Mouse (Mus musculus): ENCODE data around the gene Ipo11. TPM values are rescaled to one million over a fixed set of nuclear protein-coding genes. Genes with fewer than 3 reads are reported as not detected.

Ipo11 gene
- total and polyA plus RNA-seq, 3 experiments: 41.2 to 91.5 (median 52.4) TPM

DNA sequence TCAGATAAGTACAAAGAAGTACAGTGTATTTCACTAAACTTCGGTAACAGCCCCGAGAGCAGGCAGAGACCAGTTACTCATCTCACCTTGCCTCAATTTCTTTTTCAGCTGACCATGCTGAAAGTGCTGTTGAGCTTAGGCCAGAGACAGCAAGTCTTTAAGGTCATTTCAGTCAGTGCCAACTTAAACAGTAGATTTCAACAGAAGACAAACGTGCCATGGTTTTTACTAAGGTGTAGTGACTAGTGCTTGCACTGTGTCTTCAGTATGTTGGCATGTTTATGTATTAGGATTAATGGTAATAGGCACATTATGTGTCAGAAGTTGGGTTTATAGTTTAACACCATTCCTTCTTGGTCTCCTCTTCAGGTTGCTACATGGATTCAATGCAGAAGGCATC is 21.5 kb upstream of the Ipo11 start:
- peaks cover 43 to 70% of the 10 kb centered on the region in 2 experiments for H3K36me3 ChIP-seq (replicated peaks in 1 of 2; ENCODE audit: control insufficient read depth in 1 of 2, insufficient read depth in 1 of 2, low read length in 1 of 2)
- H3K9me3 ChIP-seq (replicated peaks; ENCODE audit: low read length): no peaks in the 10 kb centered on the region
- no peaks in the 10 kb centered on the region for H3K27me3 ChIP-seq (replicated peaks)
- no peak overlapping the region for H3K4me2 ChIP-seq (ENCODE audit: insufficient read depth, low read depth, poor library complexity, severe bottlenecking)
- no peak overlapping the region for H3K9ac ChIP-seq (ENCODE audit: insufficient read depth, low read depth)
- TF ChIP-seq ZNF384 (IDR thresholded peaks at IDR 0.05; ENCODE audit: low read depth, low read length) (no peak), CHD1 (IDR thresholded peaks at IDR 0.05; ENCODE audit: low read depth, low read length) (no peak), USF1 (IDR thresholded peaks at IDR 0.05; ENCODE audit: low read depth, low read length) (no peak), MAX (IDR thresholded peaks at IDR 0.05; ENCODE audit: low read length) (no peak)
- DNase-seq (ENCODE audit: extremely low read depth): no peak
- no peak overlapping the region for H3K27ac ChIP-seq (ENCODE audit: insufficient read depth, low read depth)
- no peak overlapping the region for H3K4me3 ChIP-seq (replicated peaks in 1 of 3; ENCODE audit: low read depth in 2 of 3, low read length in 2 of 3, poor library complexity in 1 of 3)
- H3K79me2 ChIP-seq (replicated peaks; ENCODE audit: control insufficient read depth, extremely low read depth, insufficient read depth, poor library complexity, severe bottlenecking): no peaks in the 10 kb centered on the region
- H3K4me1 ChIP-seq (ENCODE audit: control insufficient read depth in 1 of 2, insufficient read depth in 2 of 2): peaks cover 5 to 11% of the 10 kb centered on the region in 2 experiments; a peak in 2 of 4 replicates
- in situ Hi-C loops (cut with MboI; ENCODE audit: low pct_ligation_motif_present, low pct_unique_long_range_greater_than_20kb, low sequenced_read_pairs): no loop called here
- dilution Hi-C loops (cut with MboI; ENCODE audit: extremely low pct_ligation_motif_present, extremely low pct_unique_long_range_greater_than_20kb, low sequenced_read_pairs): no loop called here

GRCm38 (mm10) chr13:106957554-106957953 is 20.8 kb upstream of the Ipo11 start:
- no peaks in the 10 kb centered on the region for H3K9me3 ChIP-seq (replicated peaks; ENCODE audit: low read length)
- no peak for TF ChIP-seq USF1 (IDR thresholded peaks at IDR 0.05; ENCODE audit: low read depth, low read length)
- TF ChIP-seq JUN (IDR thresholded peaks at IDR 0.05; ENCODE audit: insufficient read depth, low read depth, low read length): peak; percentile 41; the same call in 1 of the 2 replicates
- peak; percentile 88 for TF ChIP-seq ETS1 (conservative IDR thresholded peaks at IDR 0.05; ENCODE audit: low read depth, low read length)
- no peak for TF ChIP-seq IRF4 (IDR thresholded peaks at IDR 0.05; ENCODE audit: low read depth, low read length)
- TF ChIP-seq MAX (IDR thresholded peaks at IDR 0.05; ENCODE audit: low read length): no peak
- peak; percentile 77 for TF ChIP-seq JUND (conservative IDR thresholded peaks at IDR 0.05; ENCODE audit: low read depth, low read length)
- no peak; the same call in 1 of the 2 replicates for TF ChIP-seq MXI1 (IDR thresholded peaks at IDR 0.05; ENCODE audit: low read depth, low read length)
- no peak overlapping the region for H3K4me3 ChIP-seq (replicated peaks in 1 of 3; ENCODE audit: low read depth in 2 of 3, low read length in 2 of 3, poor library complexity in 1 of 3)

GRCm38 (mm10) chr13:106954880-106955279 is 18.1 kb upstream of the Ipo11 start:
- TF ChIP-seq RCOR1 (conservative IDR thresholded peaks at IDR 0.05; ENCODE audit: low read depth, low read length): no peak
- TF ChIP-seq POLR2A (IDR thresholded peaks at IDR 0.05; ENCODE audit: low read depth, low read length): no peak
- TF ChIP-seq TCF12 (IDR thresholded peaks at IDR 0.05; ENCODE audit: low read depth, low read length): no peak
- no peak for TF ChIP-seq POLR2AphosphoS2 (IDR thresholded peaks at IDR 0.05; ENCODE audit: low read depth, low read length)
- TF ChIP-seq RAD21 (IDR thresholded peaks at IDR 0.05; ENCODE audit: low read depth, low read length): no peak
- TF ChIP-seq KAT2A (IDR thresholded peaks at IDR 0.05; ENCODE audit: insufficient replicate concordance, low read length): no peak
- Histone ChIP-seq H3K9ac (ENCODE audit: insufficient read depth, low read depth) (no peak overlapping the region), H3K4me2 (ENCODE audit: insufficient read depth, low read depth, poor library complexity, severe bottlenecking) (no peak overlapping the region), H3K27ac (ENCODE audit: insufficient read depth, low read depth) (no peak overlapping the region), H3K36me3 (replicated peaks in 1 of 2; ENCODE audit: control insufficient read depth in 1 of 2, insufficient read depth in 1 of 2, low read length in 1 of 2) (peaks cover 57 to 77% of the 10 kb centered on the region in 2 experiments), H3K9me3 (replicated peaks; ENCODE audit: low read length) (no peaks in the 10 kb centered on the region), H3K79me2 (replicated peaks; ENCODE audit: control insufficient read depth, extremely low read depth, insufficient read depth, poor library complexity, severe bottlenecking) (0 out of 2 replicates have a peak, but pooled peaks cover 2% of the 10 kb centered on the region), H3K4me1 (ENCODE audit: control insufficient read depth in 1 of 2, insufficient read depth in 2 of 2) (peaks cover 5 to 11% of the 10 kb centered on the region in 2 experiments; a peak in 2 of 4 replicates), H3K27me3 (replicated peaks) (no peaks in the 10 kb centered on the region), H3K4me3 (replicated peaks in 1 of 3; ENCODE audit: low read depth in 2 of 3, low read length in 2 of 3, poor library complexity in 1 of 3) (no peak overlapping the region)
- in situ Hi-C loops (cut with MboI; ENCODE audit: low pct_ligation_motif_present, low pct_unique_long_range_greater_than_20kb, low sequenced_read_pairs) (no loop called here), dilution Hi-C loops (cut with MboI; ENCODE audit: extremely low pct_ligation_motif_present, extremely low pct_unique_long_range_greater_than_20kb, low sequenced_read_pairs) (no loop called here)
- DNase-seq (ENCODE audit: extremely low read depth): no peak

More at GRCm38 (mm10) chr13:106957554-106957953, 20.8 kb upstream of the Ipo11 start:
- peak; percentile 68 for DNase-seq (ENCODE audit: extremely low read depth)
- Histone ChIP-seq H3K9ac (ENCODE audit: insufficient read depth, low read depth) (no peak overlapping the region), H3K4me1 (ENCODE audit: control insufficient read depth in 1 of 2, insufficient read depth in 2 of 2) (peaks cover 5 to 11% of the 10 kb centered on the region in 2 experiments; a peak in 2 of 4 replicates), H3K27ac (ENCODE audit: insufficient read depth, low read depth) (no peak overlapping the region; the same call in 1 of the 2 replicates), H3K27me3 (replicated peaks) (no peaks in the 10 kb centered on the region), H3K36me3 (replicated peaks in 1 of 2; ENCODE audit: control insufficient read depth in 1 of 2, insufficient read depth in 1 of 2, low read length in 1 of 2) (peaks cover 44 to 71% of the 10 kb centered on the region in 2 experiments), H3K79me2 (replicated peaks; ENCODE audit: control insufficient read depth, extremely low read depth, insufficient read depth, poor library complexity, severe bottlenecking) (no peaks in the 10 kb centered on the region), H3K4me2 (ENCODE audit: insufficient read depth, low read depth, poor library complexity, severe bottlenecking) (no peak overlapping the region)
- dilution Hi-C loops (cut with MboI; ENCODE audit: extremely low pct_ligation_motif_present, extremely low pct_unique_long_range_greater_than_20kb, low sequenced_read_pairs) (no loop called here), in situ Hi-C loops (cut with MboI; ENCODE audit: low pct_ligation_motif_present, low pct_unique_long_range_greater_than_20kb, low sequenced_read_pairs) (no loop called here)
